Mouse (Mus musculus): ENCODE results near the gene Nr5a2. TPM values are rescaled to one million over a fixed set of nuclear protein-coding genes. Genes with fewer than 3 reads are reported as not detected.

The Nr5a2 gene
- polyA plus RNA-seq, 1 experiment from 2014 or later = 0.48 TPM

DNA sequence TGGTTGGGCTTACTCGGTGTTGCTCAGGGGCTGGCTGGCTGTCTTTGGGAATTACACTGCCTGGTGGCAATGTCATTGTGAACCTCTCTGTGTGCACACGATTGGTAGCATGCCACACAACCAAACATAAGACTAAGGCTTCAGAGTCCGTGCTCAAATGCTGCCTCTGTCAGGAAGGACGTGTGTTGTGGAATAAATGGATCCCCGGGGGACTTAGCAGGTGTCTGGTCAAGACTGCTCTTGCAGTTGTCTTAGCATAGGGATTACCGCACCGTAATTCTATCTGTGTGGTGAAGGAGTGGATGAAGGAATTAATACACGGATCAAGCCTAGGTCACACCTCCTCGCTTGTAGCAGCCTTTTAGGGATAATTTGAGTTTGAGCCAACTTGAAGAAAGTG is 32.8 kb downstream of the Nr5a2 start:
- no peak for ATAC-seq
- Histone ChIP-seq H3K4me2 (no peak overlapping the region), H3K27me3 (peaks cover 24% of the 10 kb centered on the region), H3K36me3 (ENCODE audit: poor library complexity, severe bottlenecking) (no peaks in the 10 kb centered on the region), H3K9me3 (replicated peaks) (no peaks in the 10 kb centered on the region), H3K4me3 (no peak overlapping the region), H3K9ac (no peak overlapping the region), H3K27ac (no peak overlapping the region), H3K4me1 (peaks cover 3% of the 10 kb centered on the region; the same call in 1 of the 2 replicates)
- whole genome bisulfite sequencing = 56% methylated on average over 9 of the region's 9 CpGs

DNA sequence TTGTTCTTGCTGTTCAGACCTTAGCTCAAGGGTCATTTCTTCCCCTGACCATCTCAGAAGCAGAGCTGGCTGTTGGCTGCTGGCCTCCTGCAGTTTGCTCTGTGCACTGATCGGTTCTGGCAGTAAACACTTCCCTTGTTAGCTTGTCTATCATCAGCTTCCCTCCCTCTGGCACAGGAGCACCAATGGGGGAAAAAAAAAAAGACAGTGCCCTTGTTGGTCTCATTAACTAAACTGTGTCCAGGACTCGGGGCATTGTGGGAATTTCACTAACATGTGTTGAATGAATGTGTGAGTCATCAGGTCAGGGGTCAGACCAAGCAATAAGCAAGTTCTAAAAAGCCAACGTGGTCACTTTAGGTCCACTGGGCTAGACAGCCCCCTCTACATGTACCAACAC is 34.2 kb downstream of the Nr5a2 start:
- Histone ChIP-seq H3K36me3 (ENCODE audit: poor library complexity, severe bottlenecking) (no peaks in the 10 kb centered on the region), H3K27me3 (peaks cover 27% of the 10 kb centered on the region), H3K4me3 (no peak overlapping the region), H3K9ac (no peak overlapping the region), H3K4me2 (no peak overlapping the region), H3K27ac (no peak overlapping the region), H3K4me1 (peaks cover 3% of the 10 kb centered on the region; the same call in 1 of the 2 replicates), H3K9me3 (replicated peaks) (no peaks in the 10 kb centered on the region)
- ATAC-seq = no peak
- 12% methylated on average over 3 of the region's 3 CpGs for WGBS

DNA sequence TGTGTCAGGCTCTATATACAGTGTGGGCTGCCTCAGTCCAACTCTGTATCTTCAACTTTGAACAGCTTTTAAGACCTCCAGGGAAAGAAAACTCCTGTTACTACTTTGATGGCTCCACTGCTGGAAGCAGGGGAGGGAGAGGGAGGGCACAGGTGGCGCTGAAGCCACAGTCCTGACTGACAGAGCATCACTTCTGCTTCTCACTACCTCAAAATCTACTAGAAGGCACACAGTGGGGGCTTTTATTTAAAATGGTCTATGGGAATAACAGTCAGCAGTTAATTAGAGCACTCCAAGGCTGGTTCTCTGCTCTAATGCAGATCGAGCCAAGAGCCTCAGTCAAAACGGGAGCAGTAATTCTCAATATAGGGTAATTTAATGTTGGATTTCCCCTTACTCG is 40.2 kb downstream of the Nr5a2 start:
- H3K27ac ChIP-seq = no peak overlapping the region
- no peak overlapping the region for H3K4me2 ChIP-seq
- H3K36me3 ChIP-seq (ENCODE audit: poor library complexity, severe bottlenecking) = no peaks in the 10 kb centered on the region
- H3K27me3 ChIP-seq = peaks cover 15% of the 10 kb centered on the region; the same call in 1 of the 2 replicates
- WGBS = 82% methylated on average over 4 of the region's 4 CpGs
- H3K9me3 ChIP-seq (replicated peaks) = no peaks in the 10 kb centered on the region
- no peak overlapping the region for H3K9ac ChIP-seq
- no peaks in the 10 kb centered on the region for H3K4me1 ChIP-seq
- H3K4me3 ChIP-seq = no peak overlapping the region
- ATAC-seq = no peak

DNA sequence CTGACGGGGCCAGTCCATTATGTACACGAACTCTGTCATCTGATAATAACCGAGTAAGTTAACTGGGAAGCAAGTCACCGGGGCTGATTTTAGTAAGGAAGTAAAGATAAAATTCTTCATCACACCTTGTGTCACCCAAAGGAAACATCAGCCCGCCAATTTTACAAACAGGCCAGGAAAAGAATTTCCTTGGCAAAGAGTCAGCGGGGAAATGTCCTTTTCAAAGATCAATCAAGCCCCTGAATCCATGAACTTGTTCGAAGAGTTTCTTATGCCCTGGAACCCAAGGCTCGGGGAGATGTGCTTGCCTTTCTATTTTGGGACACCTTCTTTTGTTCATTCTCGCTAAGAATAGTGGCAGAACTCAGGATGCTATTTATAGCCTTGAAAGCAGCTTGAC is 41.5 kb downstream of the Nr5a2 start:
- Histone ChIP-seq H3K4me3 (no peak overlapping the region), H3K9ac (no peak overlapping the region), H3K27ac (no peak overlapping the region), H3K4me1 (no peaks in the 10 kb centered on the region), H3K9me3 (replicated peaks) (no peaks in the 10 kb centered on the region), H3K4me2 (no peak overlapping the region), H3K36me3 (ENCODE audit: poor library complexity, severe bottlenecking) (no peaks in the 10 kb centered on the region), H3K27me3 (peaks cover 24% of the 10 kb centered on the region)
- 80% methylated on average over 9 of the region's 9 CpGs for WGBS
- ATAC-seq = no peak

DNA sequence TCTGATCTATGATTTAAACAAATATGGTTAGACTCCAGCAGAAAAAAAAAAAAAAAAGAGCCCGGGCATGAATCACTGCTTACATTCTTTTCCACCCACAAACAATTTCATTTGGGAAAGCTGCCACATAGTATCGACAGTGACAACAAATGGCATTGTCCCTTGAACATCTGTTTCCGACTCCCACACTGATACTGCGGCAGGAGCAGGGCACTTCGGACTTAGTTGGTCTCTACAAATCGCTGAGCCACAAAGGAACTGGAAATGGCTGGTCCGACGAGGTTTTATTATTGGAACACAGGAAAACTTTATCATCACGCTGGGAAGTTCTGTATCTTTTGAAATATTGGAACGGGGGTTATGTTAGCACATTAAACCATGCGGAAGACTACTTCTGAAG is 44.8 kb downstream of the Nr5a2 start:
- Histone ChIP-seq H3K27ac (no peak overlapping the region), H3K36me3 (ENCODE audit: poor library complexity, severe bottlenecking) (no peaks in the 10 kb centered on the region), H3K27me3 (peaks cover 48% of the 10 kb centered on the region), H3K4me2 (no peak overlapping the region), H3K4me3 (no peak overlapping the region), H3K4me1 (peaks cover under 1% of the 10 kb centered on the region; the same call in 1 of the 2 replicates), H3K9me3 (replicated peaks) (no peaks in the 10 kb centered on the region), H3K9ac (no peak overlapping the region)
- ATAC-seq = no peak
- WGBS = 69% methylated on average over 11 of the region's 11 CpGs

DNA sequence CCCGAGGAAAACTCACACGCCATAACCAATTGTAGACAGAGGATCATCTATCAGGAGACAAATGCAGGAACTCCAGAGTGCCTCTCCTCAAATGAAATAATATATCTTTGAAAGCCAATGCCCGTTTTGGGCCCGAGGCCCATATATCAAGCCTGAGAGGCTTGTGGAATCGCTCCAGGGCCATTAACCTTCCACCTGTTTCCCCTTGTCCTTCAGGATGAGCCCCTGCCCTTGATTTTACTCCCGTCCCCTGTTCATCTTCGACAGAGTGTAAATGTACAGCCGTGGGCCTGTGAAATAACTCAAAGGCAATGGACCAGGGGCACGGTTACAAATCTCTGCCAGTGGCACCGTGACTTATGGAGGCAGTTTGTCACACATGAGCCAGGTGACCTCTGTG is 48.3 kb downstream of the Nr5a2 start:
- peaks cover 5% of the 10 kb centered on the region; the same call in 1 of the 2 replicates for H3K4me1 ChIP-seq
- no peak overlapping the region for H3K4me3 ChIP-seq
- 90% methylated on average over 10 of the region's 10 CpGs for WGBS
- no peaks in the 10 kb centered on the region for H3K36me3 ChIP-seq (ENCODE audit: poor library complexity, severe bottlenecking)
- no peak overlapping the region for H3K9ac ChIP-seq
- no peak overlapping the region for H3K27ac ChIP-seq
- no peak overlapping the region for H3K4me2 ChIP-seq
- ATAC-seq = no peak
- peaks cover 63% of the 10 kb centered on the region for H3K27me3 ChIP-seq
- H3K9me3 ChIP-seq (replicated peaks) = no peaks in the 10 kb centered on the region

DNA sequence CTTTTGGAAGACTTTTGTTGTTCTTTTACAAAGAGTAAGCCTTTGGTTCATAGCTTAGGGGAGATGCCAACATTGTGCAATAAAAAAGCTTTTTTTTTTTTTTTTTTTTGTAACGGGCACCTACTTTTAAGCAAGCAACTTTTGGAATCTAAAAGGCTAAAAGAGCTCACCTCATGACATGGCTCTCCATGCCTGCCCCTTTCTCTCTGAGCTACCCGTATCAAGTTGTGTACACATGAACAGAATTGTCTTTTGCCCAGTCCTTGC is 48.7 kb downstream of the Nr5a2 start:
- Histone ChIP-seq H3K36me3 (ENCODE audit: poor library complexity, severe bottlenecking) (no peaks in the 10 kb centered on the region), H3K27me3 (peaks cover 63% of the 10 kb centered on the region), H3K9me3 (replicated peaks) (no peaks in the 10 kb centered on the region), H3K9ac (no peak overlapping the region), H3K4me2 (no peak overlapping the region), H3K4me3 (no peak overlapping the region), H3K27ac (no peak overlapping the region), H3K4me1 (peaks cover 5% of the 10 kb centered on the region; the same call in 1 of the 2 replicates)
- 78% methylated on average over 2 of the region's 2 CpGs for WGBS
- ATAC-seq = no peak

DNA sequence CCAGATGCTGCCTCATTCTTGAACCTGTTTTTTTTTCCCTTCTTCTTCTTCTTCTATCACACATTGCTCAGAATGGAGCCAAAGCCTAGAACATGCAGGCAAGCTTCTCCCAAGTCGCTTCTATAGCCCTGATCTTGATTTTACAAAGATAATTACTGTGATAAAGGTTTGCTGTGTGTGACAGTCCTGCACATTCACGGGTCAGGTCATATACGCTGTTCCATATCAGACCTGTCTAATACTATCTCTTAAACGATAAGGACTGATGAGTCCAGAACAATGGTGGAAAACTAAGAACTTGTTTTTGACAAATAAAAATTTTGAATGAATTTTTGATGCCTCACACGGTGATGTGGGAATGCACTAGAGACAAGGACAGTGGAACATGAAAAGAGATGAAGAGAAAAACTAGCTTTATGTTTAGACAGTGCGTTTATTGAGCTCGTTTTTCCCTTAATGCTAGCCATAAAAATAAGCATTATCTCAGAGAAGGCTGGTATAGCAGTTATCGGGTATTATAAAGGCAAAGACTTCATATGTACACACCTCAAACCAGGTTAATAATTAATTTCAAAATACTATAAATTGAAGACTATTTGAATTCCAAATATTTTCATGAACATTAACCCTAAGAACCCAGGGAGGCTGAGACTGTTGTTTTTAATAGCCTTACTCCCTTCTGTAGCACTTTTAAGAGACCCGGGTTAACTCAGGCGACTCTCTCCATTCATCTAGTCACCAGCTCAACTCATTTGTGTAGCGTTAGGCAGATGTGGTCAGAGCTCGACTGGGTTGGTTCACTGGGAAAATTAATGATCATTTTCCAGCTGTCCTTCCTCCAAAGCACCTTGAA is 49.3 kb downstream of the Nr5a2 start:
- no peak overlapping the region for H3K27ac ChIP-seq
- no peaks in the 10 kb centered on the region for H3K36me3 ChIP-seq (ENCODE audit: poor library complexity, severe bottlenecking)
- no peak for ATAC-seq
- H3K9me3 ChIP-seq (replicated peaks) = no peaks in the 10 kb centered on the region
- H3K9ac ChIP-seq = no peak overlapping the region
- no peak overlapping the region for H3K4me2 ChIP-seq
- peaks cover 67% of the 10 kb centered on the region for H3K27me3 ChIP-seq
- H3K4me1 ChIP-seq = peaks cover 5% of the 10 kb centered on the region; the same call in 1 of the 2 replicates
- 89% methylated on average over 12 of the region's 12 CpGs for WGBS
- no peak overlapping the region for H3K4me3 ChIP-seq

DNA sequence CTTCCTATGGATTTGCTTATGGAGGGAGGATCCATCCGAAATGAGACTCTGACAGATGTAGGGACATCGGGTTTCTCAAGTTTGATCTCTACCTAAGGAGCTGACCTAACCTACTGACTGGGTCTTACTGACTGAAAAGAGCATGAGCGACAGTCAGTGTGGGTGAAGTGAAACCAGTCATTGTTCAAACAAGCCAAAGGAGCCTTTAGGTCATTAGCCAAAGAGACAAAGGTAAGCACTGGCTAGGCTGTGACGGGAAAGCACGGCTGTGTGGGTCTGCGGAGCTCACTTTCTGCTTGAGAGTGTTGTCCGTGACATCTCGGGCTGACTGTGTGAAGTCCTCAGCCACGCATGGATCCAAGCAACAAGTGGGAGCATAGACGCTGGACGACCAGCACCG is 50.1 kb downstream of the Nr5a2 start:
- no peak for ATAC-seq
- H3K36me3 ChIP-seq (ENCODE audit: poor library complexity, severe bottlenecking) = no peaks in the 10 kb centered on the region
- no peak overlapping the region for H3K27ac ChIP-seq
- no peak overlapping the region for H3K9ac ChIP-seq
- peaks cover 5% of the 10 kb centered on the region; the same call in 1 of the 2 replicates for H3K4me1 ChIP-seq
- H3K4me2 ChIP-seq = no peak overlapping the region
- WGBS = 73% methylated on average over 12 of the region's 12 CpGs
- H3K27me3 ChIP-seq = peaks cover 72% of the 10 kb centered on the region
- no peak overlapping the region for H3K4me3 ChIP-seq
- no peaks in the 10 kb centered on the region for H3K9me3 ChIP-seq (replicated peaks)

DNA sequence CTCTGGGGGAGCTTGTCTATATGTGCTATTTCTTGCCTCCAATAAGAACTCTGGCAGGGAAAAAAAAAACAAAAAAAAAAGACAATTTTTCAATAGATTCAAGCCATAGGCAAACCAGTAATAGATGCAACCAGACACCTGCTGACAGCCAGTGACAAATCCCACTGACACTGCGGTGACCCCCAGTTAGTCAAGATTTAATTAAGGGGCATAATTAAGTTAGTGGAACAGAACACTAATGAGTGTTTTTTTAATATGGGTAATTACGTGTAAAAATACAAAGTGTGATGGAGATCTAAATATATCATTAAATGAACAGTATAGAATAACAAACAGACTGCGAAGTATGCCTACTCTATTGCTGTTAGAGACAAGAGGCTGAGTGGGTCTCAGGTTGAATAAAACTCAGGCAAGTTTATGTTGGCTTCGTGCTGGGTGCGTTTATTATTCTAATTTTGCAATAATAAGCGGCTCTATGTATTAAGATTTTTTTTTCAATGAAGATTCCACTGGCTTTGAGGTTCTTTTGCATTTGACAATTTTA is 50.7 kb downstream of the Nr5a2 start:
- H3K4me1 ChIP-seq = peaks cover 5% of the 10 kb centered on the region; the same call in 1 of the 2 replicates
- WGBS = 41% methylated on average over 6 of the region's 6 CpGs
- H3K4me3 ChIP-seq = no peak overlapping the region
- no peaks in the 10 kb centered on the region for H3K36me3 ChIP-seq (ENCODE audit: poor library complexity, severe bottlenecking)
- H3K9me3 ChIP-seq (replicated peaks) = no peaks in the 10 kb centered on the region
- H3K27me3 ChIP-seq = peaks cover 68% of the 10 kb centered on the region
- no peak overlapping the region for H3K27ac ChIP-seq
- ATAC-seq = peak; percentile 38; the same call in 1 of the 2 replicates
- no peak overlapping the region for H3K4me2 ChIP-seq
- H3K9ac ChIP-seq = no peak overlapping the region

DNA sequence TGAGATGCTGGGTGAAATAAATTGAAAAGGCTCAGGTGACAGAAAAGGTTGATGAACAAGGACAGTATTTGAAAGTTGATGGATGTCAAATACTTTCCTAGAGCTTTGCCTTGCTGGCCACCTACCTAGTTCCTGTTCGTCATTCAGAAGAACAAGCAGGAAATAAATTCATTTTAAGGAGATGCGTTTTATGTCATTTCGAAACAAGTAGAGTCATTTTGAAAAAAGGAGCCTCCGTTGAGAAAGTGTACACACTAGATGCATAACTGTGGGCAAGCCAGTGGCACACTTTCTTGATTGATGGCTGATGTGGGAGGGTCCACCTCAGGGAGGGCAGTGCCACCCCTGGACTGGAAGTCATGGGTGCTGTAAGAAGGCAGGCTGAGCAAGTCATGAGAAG is 62.1 kb downstream of the Nr5a2 start:
- WGBS = 88% methylated on average over 4 of the region's 4 CpGs
- H3K9ac ChIP-seq = no peak overlapping the region
- no peaks in the 10 kb centered on the region for H3K36me3 ChIP-seq (ENCODE audit: poor library complexity, severe bottlenecking)
- no peaks in the 10 kb centered on the region for H3K4me1 ChIP-seq
- no peak overlapping the region for H3K27ac ChIP-seq
- 0 out of 2 replicates have a peak, but pooled peaks cover 3% of the 10 kb centered on the region for H3K9me3 ChIP-seq (replicated peaks)
- no peak overlapping the region for H3K4me3 ChIP-seq
- ATAC-seq = no peak
- 0 out of 2 replicates have a peak, but pooled peaks cover 4% of the 10 kb centered on the region for H3K27me3 ChIP-seq
- no peak overlapping the region for H3K4me2 ChIP-seq

DNA sequence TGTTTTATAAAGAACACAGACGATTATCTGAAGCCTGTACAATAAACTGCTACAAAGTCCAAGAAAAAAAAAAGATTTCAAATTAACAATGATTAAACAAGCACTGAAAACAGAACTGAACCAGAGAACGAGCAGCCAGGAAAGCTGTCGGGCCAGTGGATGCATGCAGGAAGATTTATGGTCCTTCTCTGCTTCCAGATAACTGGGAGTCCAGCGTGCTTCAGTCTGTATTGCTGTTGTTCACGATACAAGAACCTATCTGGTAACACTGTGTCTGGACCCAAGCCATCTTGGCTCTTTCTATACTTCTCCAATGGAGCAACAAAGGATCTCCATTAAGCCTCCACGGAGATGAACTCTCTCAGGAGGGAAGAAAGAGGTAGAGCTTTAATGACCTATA is 63.9 kb downstream of the Nr5a2 start:
- no peak overlapping the region for H3K4me3 ChIP-seq
- 0 out of 2 replicates have a peak, but pooled peaks cover 3% of the 10 kb centered on the region for H3K9me3 ChIP-seq (replicated peaks)
- ATAC-seq = no peak
- 68% methylated on average over 6 of the region's 6 CpGs for WGBS
- no peak overlapping the region for H3K4me2 ChIP-seq
- no peaks in the 10 kb centered on the region for H3K36me3 ChIP-seq (ENCODE audit: poor library complexity, severe bottlenecking)
- H3K27ac ChIP-seq = no peak overlapping the region
- H3K27me3 ChIP-seq = no peaks in the 10 kb centered on the region
- H3K4me1 ChIP-seq = no peaks in the 10 kb centered on the region
- H3K9ac ChIP-seq = no peak overlapping the region
